Mouse (Mus musculus) cerebellum, postnatal 10 days (tissue): ENCODE results near the gene Glis3.
A peak's percentile ranks its signal among the peaks of the same experiment; 100 is the strongest.

ENCODE experiments used
- DNase-seq, 2 experiments: peaks; one replicate each; pipeline ENCODE4 v3.0.0; 2021; ENCODE audit warnings: mixed read lengths in 2 of 2

Gene Glis3

GRCm38 (mm10) chr19:28375746-28376145 lies 304.1 kb downstream of the Glis3 start:
- no peak for DNase-seq

- DNase-seq, result no peak
Observed at GRCm38 (mm10) chr19:28374524-28374923, 305.4 kb downstream of the Glis3 start.

GRCm38 (mm10) chr19:28368215-28368614 lies 311.7 kb downstream of the Glis3 start:
- DNase-seq, result no peak

- DNase-seq, result no peak
Observed at GRCm38 (mm10) chr19:28367274-28367673, 312.6 kb downstream of the Glis3 start.

- no peak for DNase-seq
Observed at GRCm38 (mm10) chr19:28366766-28367165, 313.1 kb downstream of the Glis3 start.

GRCm38 (mm10) chr19:28365897-28366296 lies 314.0 kb downstream of the Glis3 start:
- DNase-seq, result peak; percentile 60 to 62

- no peak for DNase-seq
Observed at GRCm38 (mm10) chr19:28360884-28361283, 319.0 kb downstream of the Glis3 start.

GRCm38 (mm10) chr19:28357595-28357994 lies 322.3 kb downstream of the Glis3 start:
- DNase-seq, result peak; percentile 88 to 96

- no peak for DNase-seq
Observed at GRCm38 (mm10) chr19:28351068-28352066, 328.5 kb downstream of the Glis3 start.

- DNase-seq, result no peak
Observed at GRCm38 (mm10) chr19:28347080-28347825, 332.6 kb downstream of the Glis3 start.

- peak; percentile 27 to 33 for DNase-seq
Observed at GRCm38 (mm10) chr19:28343640-28344039, 336.2 kb downstream of the Glis3 start.

GRCm38 (mm10) chr19:28337574-28337973 lies 342.3 kb downstream of the Glis3 start:
- no peak for DNase-seq

GRCm38 (mm10) chr19:28336651-28337510 lies 343.0 kb downstream of the Glis3 start:
- DNase-seq, result no peak

- DNase-seq, result no peak
Observed at GRCm38 (mm10) chr19:28335890-28336289, 344.0 kb downstream of the Glis3 start.

- no peak for DNase-seq
Observed at GRCm38 (mm10) chr19:28333007-28333766, 346.7 kb downstream of the Glis3 start.

GRCm38 (mm10) chr19:28328444-28329110 lies 351.3 kb downstream of the Glis3 start:
- DNase-seq, result no peak

- no peak for DNase-seq
Observed at GRCm38 (mm10) chr19:28327536-28327935, 352.3 kb downstream of the Glis3 start.

GRCm38 (mm10) chr19:28306036-28306435 lies 373.8 kb downstream of the Glis3 start:
- DNase-seq, result no peak

GRCm38 (mm10) chr19:28305510-28305909 lies 374.4 kb downstream of the Glis3 start:
- DNase-seq, result peak; percentile 20 to 34

GRCm38 (mm10) chr19:28302831-28303242 lies 377.0 kb downstream of the Glis3 start:
- DNase-seq, result no peak

GRCm38 (mm10) chr19:28300226-28300625 lies 379.7 kb downstream of the Glis3 start:
- DNase-seq, result no peak
